Mouse (Mus musculus) lung, embryonic 14.5 days (tissue): ENCODE results near the gene Tm4sf5. TPM values are rescaled to one million over a fixed set of nuclear protein-coding genes. Genes with fewer than 3 reads are reported as not detected.
"Not testable (repeated sequence)": the region's sequence is repeated elsewhere in the genome, so short reads cannot be mapped to it uniquely, and the experiment has no call there.

ENCODE experiments used
- ATAC-seq: fragments of 200-750 bp; cut with Nextera tagmentation; 2 replicates; pipeline ENCODE4 v1.8.0; 2017; ENCODE audit warnings: mild to moderate bottlenecking, moderate TSS enrichment, moderate library complexity; ENCODE audit not compliant: insufficient read depth
- DNase-seq: peaks from one replicate; pipeline ENCODE4 v3.0.0-alpha.2; 2015
- H3K27ac ChIP-seq: fragments of 300-500 bp; sonication (generic); 2 replicates; pipeline ENCODE4 v1.5.1; 2014; ENCODE audit warnings: low read depth, mild to moderate bottlenecking, moderate library complexity
- H3K27me3 ChIP-seq: fragments of 300-500 bp; sonication (generic); 2 replicates; pipeline ENCODE4 v1.6.1; 2014; ENCODE audit warnings: low read length, control low read depth; ENCODE audit not compliant: insufficient read depth
- H3K36me3 ChIP-seq: fragments of 300-500 bp; sonication (generic); 2 replicates; pipeline ENCODE4 v1.6.1; 2014; ENCODE audit warnings: control low read depth; ENCODE audit not compliant: insufficient read depth
- H3K4me1 ChIP-seq: fragments of 300-500 bp; sonication (generic); 2 replicates; pipeline ENCODE4 v1.6.1; 2014; ENCODE audit warnings: antibody characterized with exemption, control low read depth; ENCODE audit not compliant: insufficient read depth
- H3K4me2 ChIP-seq: fragments of 300-500 bp; sonication (generic); 2 replicates; pipeline ENCODE4 v1.6.1; 2014; ENCODE audit warnings: mild to moderate bottlenecking
- H3K4me3 ChIP-seq: fragments of 300-500 bp; sonication (generic); 2 replicates; pipeline ENCODE4 v1.5.1; 2014; ENCODE audit warnings: low read depth, low read length
- H3K9ac ChIP-seq: fragments of 300-500 bp; sonication (generic); 2 replicates; pipeline ENCODE4 v1.6.1; 2014
- H3K9me3 ChIP-seq: fragments of 300-500 bp; sonication (generic); 2 replicates; pipeline ENCODE4 v1.6.1; 2016; ENCODE audit warnings: low read depth, low read length, control low read depth
- CTCF ChIP-seq: IDR thresholded peaks from 2 replicates; pipeline ENCODE4 v1.5.1; 2016; ENCODE audit warnings: antibody characterized with exemption, low read depth
- WGBS: fragments of 180-500 bp; shearing (Covaris S2); extraction: QIAGEN DNeasy Blood & Tissue Kit; methylation state at CpG from one replicate; pipeline ENCODE4 v1.1.7; 2014; 5-methylcytosine and 5-hydroxymethylcytosine counted together
- polyA plus RNA-seq: library from polyadenylated mRNA; unstranded; fragments of >200 nt; fragmentation: Nextera tagmentation; extraction: Ambion mirVana; gene quantifications from 2 replicates; pipeline ENCODE4 v1.2.1, GENCODE M21; 2014

The Tm4sf5 gene
- polyA plus RNA-seq, 1 experiment from 2014 or later = 1.2 TPM

DNA sequence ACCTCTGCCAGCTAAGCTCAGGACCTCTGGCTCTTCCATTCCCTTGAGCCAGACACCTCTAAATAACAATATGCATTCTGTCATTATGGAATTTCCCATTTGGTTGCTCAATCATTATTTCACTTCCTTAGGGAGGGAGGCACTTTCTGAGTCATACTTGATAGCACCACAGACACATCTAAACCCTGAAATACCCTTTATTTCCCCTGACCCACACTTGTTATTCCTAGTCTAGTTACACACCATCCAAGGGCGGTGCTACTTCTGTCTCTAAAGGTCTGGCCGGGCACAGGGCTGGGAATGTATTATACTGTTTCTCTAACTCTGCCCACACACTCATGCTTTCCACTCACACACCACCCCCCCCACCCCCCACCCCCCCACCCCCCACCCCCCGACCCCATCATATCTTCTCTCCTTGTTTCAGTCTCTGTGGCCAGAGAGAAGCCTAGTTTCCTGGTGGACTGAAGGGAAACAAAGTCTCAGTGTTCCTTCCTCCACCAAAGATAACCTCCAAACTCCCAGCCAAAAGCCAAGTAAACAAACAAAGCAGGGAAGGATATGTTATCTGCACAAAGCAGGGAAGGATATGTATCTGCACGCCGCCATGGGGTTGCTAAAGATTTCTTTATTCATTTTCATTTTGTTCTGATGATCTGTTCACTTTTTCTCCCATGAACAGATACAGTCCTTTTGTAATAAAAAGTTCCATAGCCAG lies 37.0 kb upstream of the Tm4sf5 start:
- Histone ChIP-seq H3K36me3 (no peaks in the 10 kb centered on the region), H3K27ac (peak overlapping the region; percentile 54), H3K9me3 (no peaks in the 10 kb centered on the region), H3K27me3 (peaks cover 9% of the 10 kb centered on the region; the same call in 1 of the 2 replicates), H3K4me1 (0 out of 2 replicates have a peak, but pooled peaks cover 6% of the 10 kb centered on the region), H3K4me3 (no peak overlapping the region), H3K4me2 (no peak overlapping the region), H3K9ac (no peak overlapping the region)
- ATAC-seq (no peak), DNase-seq (no peak)
- WGBS = 62% methylated on average over 5 of the region's 5 CpGs
- no peak for TF ChIP-seq CTCF

DNA sequence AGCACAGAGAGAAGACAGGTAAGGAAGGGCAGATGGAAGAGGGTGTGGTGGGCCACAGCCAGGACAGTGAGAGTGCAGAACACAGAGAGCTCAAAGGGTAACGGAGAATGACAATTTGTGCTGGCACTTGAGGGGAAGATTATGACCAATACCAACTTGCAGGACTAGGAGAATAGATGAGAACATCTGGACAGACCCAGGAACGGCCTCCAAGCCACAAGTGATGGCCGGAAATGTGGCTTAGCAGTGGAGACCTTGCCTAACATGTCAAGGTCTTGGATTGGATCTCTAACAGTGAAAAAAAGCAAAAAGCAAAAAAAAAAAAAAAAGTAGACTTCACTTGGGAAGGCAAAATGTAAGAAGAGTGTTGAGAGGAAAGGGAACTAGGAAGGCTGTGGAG lies 35.3 kb upstream of the Tm4sf5 start:
- Histone ChIP-seq H3K4me2 (no peak overlapping the region), H3K4me3 (no peak overlapping the region), H3K27me3 (no peaks in the 10 kb centered on the region), H3K4me1 (0 out of 2 replicates have a peak, but pooled peaks cover 4% of the 10 kb centered on the region), H3K27ac (no peak overlapping the region), H3K36me3 (no peaks in the 10 kb centered on the region), H3K9ac (no peak overlapping the region), H3K9me3 (no peaks in the 10 kb centered on the region)
- no peak for ATAC-seq
- WGBS = 93% methylated on average over 3 of the region's 3 CpGs
- no peak for DNase-seq
- TF ChIP-seq CTCF = no peak

DNA sequence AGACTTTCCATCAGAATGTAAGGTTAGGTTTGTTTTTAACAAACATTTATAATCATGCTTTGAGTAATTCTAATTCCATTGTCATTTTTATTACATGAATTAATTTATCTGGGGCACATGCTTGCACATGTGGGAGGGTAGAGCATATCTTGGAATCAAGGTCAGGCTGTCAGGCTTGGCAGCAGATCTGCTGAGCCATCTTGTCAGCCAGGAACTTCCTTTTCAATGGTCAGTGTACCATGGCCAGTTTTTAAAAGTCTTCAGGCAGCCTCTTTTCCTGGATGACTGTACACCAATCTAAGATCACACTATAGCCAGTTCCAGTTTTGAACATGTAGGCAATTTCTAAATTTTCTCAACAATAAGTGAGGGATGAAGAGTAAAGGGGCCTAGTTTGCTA lies 32.3 kb upstream of the Tm4sf5 start:
- no peak for TF ChIP-seq CTCF
- Histone ChIP-seq H3K4me1 (no peaks in the 10 kb centered on the region), H3K9me3 (no peaks in the 10 kb centered on the region), H3K27ac (no peak overlapping the region), H3K9ac (no peak overlapping the region), H3K27me3 (no peaks in the 10 kb centered on the region), H3K4me2 (no peak overlapping the region), H3K4me3 (no peak overlapping the region), H3K36me3 (no peaks in the 10 kb centered on the region)
- ATAC-seq (no peak), DNase-seq (no peak)

DNA sequence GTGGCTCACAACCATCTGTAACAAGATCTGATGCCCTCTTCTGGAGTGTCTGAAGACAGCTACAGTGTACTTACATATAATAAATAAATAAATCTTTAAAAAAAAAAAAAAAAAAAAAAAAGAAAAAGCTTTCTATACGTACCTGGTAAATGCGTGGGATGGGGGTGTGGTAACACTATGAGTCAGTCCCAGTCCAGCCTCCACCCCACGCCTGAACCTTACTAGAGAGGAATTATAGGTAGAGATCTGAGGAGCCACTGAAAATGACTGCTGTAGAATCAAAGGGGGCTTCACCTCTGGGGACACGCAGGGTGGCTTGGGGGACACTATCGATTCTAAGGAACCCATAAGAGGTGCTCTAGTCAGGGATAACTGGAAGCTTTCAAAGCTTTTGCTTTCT lies 31.8 kb upstream of the Tm4sf5 start:
- not testable (repeated sequence) for H3K4me1 ChIP-seq, H3K27ac ChIP-seq, DNase-seq, H3K9ac ChIP-seq, H3K9me3 ChIP-seq, H3K4me2 ChIP-seq, H3K36me3 ChIP-seq, H3K4me3 ChIP-seq, H3K27me3 ChIP-seq, ATAC-seq
- WGBS = 87% methylated on average over 5 of the region's 5 CpGs

DNA sequence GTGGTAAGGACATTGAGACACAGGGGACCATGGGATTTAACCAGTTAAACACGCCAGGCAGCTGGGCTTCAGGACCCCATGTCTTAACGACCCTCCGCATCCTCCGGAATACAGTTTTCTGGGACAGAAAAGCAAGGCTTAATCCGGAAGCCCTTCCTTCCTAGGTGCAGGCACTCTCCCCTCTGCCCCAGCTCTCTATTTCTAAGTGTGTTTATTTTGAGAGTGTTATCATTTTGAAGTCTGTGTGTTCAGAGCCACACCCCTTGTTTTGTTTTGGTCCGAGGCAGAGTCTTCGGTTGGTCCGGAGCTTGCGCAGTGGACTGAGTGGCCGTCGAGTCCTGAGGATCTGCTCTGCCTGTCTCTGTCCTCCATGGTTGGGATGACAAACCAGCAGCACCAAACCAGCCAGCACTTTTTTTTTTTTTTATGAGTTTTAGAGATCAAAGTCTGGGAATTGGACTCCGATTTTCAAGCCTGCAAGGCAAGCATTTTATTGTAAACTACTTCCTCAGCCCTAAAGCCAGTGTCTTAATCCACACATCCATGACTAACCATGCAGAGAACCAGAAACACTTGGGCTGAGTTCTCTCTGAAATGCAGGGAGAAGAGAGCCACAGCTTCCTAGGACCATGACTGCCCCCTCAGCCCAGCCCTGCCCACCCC lies 30.0 kb upstream of the Tm4sf5 start:
- TF ChIP-seq CTCF = no peak
- Histone ChIP-seq H3K9ac (no peak overlapping the region), H3K4me3 (no peak overlapping the region), H3K4me2 (no peak overlapping the region), H3K27ac (no peak overlapping the region), H3K9me3 (no peaks in the 10 kb centered on the region), H3K36me3 (no peaks in the 10 kb centered on the region), H3K27me3 (no peaks in the 10 kb centered on the region), H3K4me1 (no peaks in the 10 kb centered on the region)
- ATAC-seq = no peak
- DNase-seq = no peak
- WGBS = 46% methylated on average over 12 of the region's 12 CpGs

DNA sequence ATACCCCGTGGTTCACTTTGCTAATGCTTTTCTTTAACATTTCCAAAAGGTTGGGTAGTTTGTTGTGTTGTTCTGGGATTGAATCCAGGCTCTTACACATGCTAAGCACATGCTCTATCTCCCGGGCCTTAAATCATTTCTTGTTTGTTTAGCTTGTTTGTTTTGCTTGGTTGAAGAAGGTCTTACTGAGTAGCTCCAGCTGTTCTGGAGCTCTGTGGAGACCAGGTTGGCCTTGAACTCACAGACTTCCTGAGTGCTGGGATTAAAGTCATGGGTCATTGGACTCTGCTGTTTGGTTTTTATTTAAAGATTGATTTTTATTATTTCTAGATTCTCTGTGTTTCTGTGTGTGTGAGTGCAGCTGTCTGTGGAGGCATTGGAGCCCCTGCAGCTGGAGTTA lies 19.5 kb upstream of the Tm4sf5 start:
- H3K27ac ChIP-seq = no peak overlapping the region
- H3K4me1 ChIP-seq = no peaks in the 10 kb centered on the region
- H3K9me3 ChIP-seq = no peaks in the 10 kb centered on the region
- H3K9ac ChIP-seq = no peak overlapping the region
- no peak overlapping the region for H3K4me2 ChIP-seq
- peak; percentile 37 for DNase-seq
- H3K27me3 ChIP-seq = no peaks in the 10 kb centered on the region
- no peak for TF ChIP-seq CTCF
- WGBS = 19% methylated on average over 2 of the region's 2 CpGs
- no peak for ATAC-seq
- no peaks in the 10 kb centered on the region for H3K36me3 ChIP-seq
- H3K4me3 ChIP-seq = no peak overlapping the region

DNA sequence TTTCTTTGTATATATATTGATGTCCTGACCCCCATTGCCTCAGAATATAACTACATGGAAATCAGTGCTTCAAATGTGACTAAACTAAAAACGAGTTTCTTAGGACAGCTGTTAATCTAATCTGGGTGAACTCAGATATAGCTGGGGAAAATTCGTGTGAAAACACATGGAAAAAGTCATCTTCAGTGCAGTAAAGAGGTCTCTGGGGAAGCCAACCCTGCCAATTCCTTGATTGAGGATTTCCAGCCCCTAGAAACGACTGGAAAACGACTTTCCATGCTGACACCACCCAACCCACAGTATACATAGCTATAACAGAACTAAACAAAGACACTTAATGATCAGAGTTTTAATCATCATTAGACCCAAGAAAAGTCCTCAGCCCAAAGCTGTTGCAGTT lies 17.2 kb upstream of the Tm4sf5 start:
- H3K9me3 ChIP-seq = no peaks in the 10 kb centered on the region
- DNase-seq (no peak), ATAC-seq (no peak)
- no peaks in the 10 kb centered on the region for H3K36me3 ChIP-seq
- no peak overlapping the region for H3K4me3 ChIP-seq
- no peak overlapping the region for H3K4me2 ChIP-seq
- H3K9ac ChIP-seq = no peak overlapping the region
- no peak overlapping the region for H3K27ac ChIP-seq
- WGBS = 30% methylated on average over 4 of the region's 4 CpGs
- H3K27me3 ChIP-seq = no peaks in the 10 kb centered on the region
- TF ChIP-seq CTCF = no peak
- H3K4me1 ChIP-seq = no peaks in the 10 kb centered on the region
